In the genomic region with DNA sequence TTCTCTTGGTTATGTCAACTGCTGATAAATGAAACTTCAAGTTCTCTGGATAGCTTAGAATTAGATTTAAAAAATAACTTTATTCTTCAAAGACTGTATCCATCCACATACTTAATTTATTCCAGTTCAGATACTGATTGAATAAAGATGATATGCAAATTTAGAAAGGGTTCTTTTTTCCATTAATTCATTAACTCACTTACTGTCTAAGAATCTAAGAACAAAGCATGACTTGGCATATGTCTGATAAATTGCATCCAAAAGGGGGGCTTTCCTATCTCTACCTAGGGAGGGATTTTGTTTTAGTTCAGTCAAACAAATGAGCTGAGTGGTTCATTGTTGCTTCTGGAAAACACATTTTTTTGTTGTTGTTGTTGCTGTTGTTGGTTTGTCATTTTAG, we compare ENCODE assay signal across 29 mouse cellular contexts. TPM values are rescaled to one million over a fixed set of nuclear protein-coding genes. Genes with fewer than 3 reads are reported as not detected.
"Had no signal": no experiment of that assay in that cellular context is flagged by ENCODE, and none has a peak within 500 bp of the region (broad histone marks: within the 10 kb centered on the region; RNA-seq: fewer than 3 reads in every experiment).

No protein-coding gene starts in this region.

- H3K9me3 ChIP-seq: liver, embryonic 13.5 days; midbrain, embryonic 12.5 days; neural tube, embryonic 13.5 days; stomach, embryonic 15.5 days had no signal

- H3K4me3 ChIP-seq: layer of hippocampus, adult 2 months; liver, embryonic 13.5 days; midbrain, embryonic 12.5 days; myocyte; neural tube, embryonic 13.5 days; stomach, embryonic 15.5 days had no signal

- DNase-seq: kidney, adult 2 months; kidney, postnatal 25 days; layer of hippocampus, adult 9-11 months; liver, embryonic 13.5 days; lung, adult 2 months; lung, postnatal 14 days; retina, postnatal 1 day; right cerebral cortex, postnatal 25 days; spleen, adult 18-20 months; thymus, postnatal 25 days had no signal

- H3K36me3 ChIP-seq: liver, embryonic 13.5 days; midbrain, embryonic 12.5 days; neural tube, embryonic 13.5 days; stomach, embryonic 15.5 days had no signal

- H3K4me2 ChIP-seq: liver, embryonic 13.5 days; midbrain, embryonic 12.5 days; neural tube, embryonic 13.5 days; stomach, embryonic 15.5 days had no signal

- H3K4me1 ChIP-seq: liver, embryonic 13.5 days; midbrain, embryonic 12.5 days; neural tube, embryonic 13.5 days; stomach, embryonic 15.5 days had no signal

- H3K9ac ChIP-seq: liver, embryonic 13.5 days; midbrain, embryonic 12.5 days; neural tube, embryonic 13.5 days; stomach, embryonic 15.5 days had no signal

- H3K27me3 ChIP-seq: midbrain, embryonic 12.5 days; neural tube, embryonic 13.5 days; stomach, embryonic 15.5 days had no signal

- H3K27ac ChIP-seq: kidney, postnatal 0 days; layer of hippocampus, adult 2 months; liver, embryonic 13.5 days; macrophage; midbrain, embryonic 12.5 days; neural tube, embryonic 13.5 days; stomach, embryonic 15.5 days had no signal

RNA-seq across cellular contexts. Expression of a gene that starts 5.8 kb away (rescaled TPM):
- total RNA-seq: liver, adult 2 months; megakaryocyte, adult 5-6 weeks; monocyte, adult 5-6 weeks; neutrophil, adult 5-6 weeks had no signal
- polyA plus RNA-seq: kidney, embryonic 14.5 days; kidney, postnatal 0 days; large intestine, adult 2 months; limb, embryonic 11.5 days; limb, embryonic 14.5 days; liver, adult 2 months; liver, embryonic 13.5 days; liver, embryonic 16.5 days; lung, adult 2 months; lung, embryonic 16.5 days; macrophage; myocyte; thymus, postnatal 0 days had no signal

RNA-seq across cellular contexts. Expression of a gene that starts 10.0 kb away (rescaled TPM):
- total RNA-seq: left cerebral cortex, postnatal 36 days; liver, adult 2 months; megakaryocyte, adult 5-6 weeks; monocyte, adult 5-6 weeks; neutrophil, adult 5-6 weeks had no signal
- polyA plus RNA-seq: large intestine, adult 2 months; limb, embryonic 11.5 days; liver, adult 2 months; liver, embryonic 13.5 days; macrophage; midbrain, embryonic 12.5 days; stomach, embryonic 15.5 days had no signal
